Mouse (Mus musculus) bone marrow macrophage, adult 2 months (primary cell): ENCODE data around the gene Cfd.

Experiments
- CTCF ChIP-seq: IDR thresholded peaks from 2 replicates; pipeline ENCODE4 v1.5.1; 2012; ENCODE audit warnings: low read depth, mild to moderate bottlenecking, low read length, moderate library complexity
- POLR2A ChIP-seq: IDR thresholded peaks from 2 replicates; pipeline ENCODE4 v1.6.1; 2012; ENCODE audit warnings: mild to moderate bottlenecking, low read depth, low read length, borderline replicate concordance

GRCm38 (mm10) chr10:79934272-79934721 is 43.6 kb downstream of the Cfd start:
- no peak for TF ChIP-seq CTCF
- TF ChIP-seq POLR2A = no peak
